Mouse (Mus musculus): ENCODE results near the gene Cd300ld4.
A peak's percentile ranks its signal among the peaks of the same experiment; 100 is the strongest.
"Not testable (repeated sequence)": the region's sequence is repeated elsewhere in the genome, so short reads cannot be mapped to it uniquely, and the experiment has no call there.

Gene Cd300ld4

DNA sequence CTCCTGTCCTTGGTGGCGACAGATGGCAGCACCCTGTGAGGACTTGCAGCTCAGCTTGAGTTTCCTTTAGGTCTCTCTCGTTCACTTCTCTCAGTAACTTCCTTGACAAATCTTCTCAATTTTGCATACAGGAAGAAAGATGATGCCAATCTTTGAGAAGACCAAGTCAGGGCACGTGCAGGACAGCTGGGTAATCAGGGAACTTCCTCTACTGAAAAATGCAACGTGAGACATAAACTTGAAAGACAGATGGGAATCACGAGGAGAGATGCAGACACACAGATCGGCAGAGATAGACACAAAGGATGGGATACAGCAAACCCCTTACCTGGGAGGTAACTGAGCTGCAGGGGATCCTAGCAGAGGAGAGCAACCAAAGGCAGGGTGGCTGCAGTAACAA lies at the start of gene Cd300ld4:
TSS of gene Cd300ld4 (minus strand) at position 101 of the 400 bp plus-strand sequence.
- DNase-seq (ENCODE audit: low spot score in 2 of 2), result not testable (repeated sequence)

DNA sequence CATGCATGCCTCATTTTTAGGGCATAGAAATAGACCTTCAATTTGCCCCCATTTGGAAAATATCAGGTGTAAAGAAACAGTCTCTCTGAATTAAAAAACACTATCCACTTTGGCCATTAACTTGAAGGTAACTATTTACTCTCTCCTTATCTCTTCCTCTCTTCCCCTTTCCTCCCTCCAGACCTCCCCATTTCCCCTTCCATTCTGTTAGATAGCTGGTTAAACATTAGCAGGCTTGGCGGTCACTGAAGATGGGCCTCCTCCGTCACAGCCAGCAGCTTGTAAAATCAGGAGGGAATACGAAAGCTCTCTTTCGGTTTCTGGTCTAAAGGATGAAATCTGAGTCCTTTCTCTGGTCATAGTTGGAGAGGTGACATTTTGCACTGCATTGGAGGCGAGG lies 49.0 kb upstream of the Cd300ld4 start:
- DNase-seq (ENCODE audit: low spot score in 2 of 2), result no peak

DNA sequence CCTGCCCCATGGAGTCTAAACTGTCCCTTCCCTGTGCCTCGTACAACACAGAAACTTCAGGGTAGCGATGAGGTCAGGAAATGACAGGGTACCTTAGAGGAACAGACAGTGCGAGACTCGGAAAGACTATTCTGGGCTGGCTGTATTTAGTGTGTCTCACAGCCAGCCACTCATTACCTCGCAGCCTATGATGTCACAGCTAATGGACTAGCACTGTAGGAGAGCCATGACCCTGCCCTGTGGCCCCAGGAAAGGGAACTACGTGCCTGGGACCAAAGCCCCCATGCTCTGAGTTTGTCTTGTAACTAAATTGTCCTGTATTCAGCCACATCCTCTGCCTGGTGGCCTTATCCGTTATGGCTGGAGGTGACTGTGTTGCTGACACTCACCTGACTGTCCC lies 48.6 kb upstream of the Cd300ld4 start:
- DNase-seq (ENCODE audit: low spot score in 2 of 2), result no peak

DNA sequence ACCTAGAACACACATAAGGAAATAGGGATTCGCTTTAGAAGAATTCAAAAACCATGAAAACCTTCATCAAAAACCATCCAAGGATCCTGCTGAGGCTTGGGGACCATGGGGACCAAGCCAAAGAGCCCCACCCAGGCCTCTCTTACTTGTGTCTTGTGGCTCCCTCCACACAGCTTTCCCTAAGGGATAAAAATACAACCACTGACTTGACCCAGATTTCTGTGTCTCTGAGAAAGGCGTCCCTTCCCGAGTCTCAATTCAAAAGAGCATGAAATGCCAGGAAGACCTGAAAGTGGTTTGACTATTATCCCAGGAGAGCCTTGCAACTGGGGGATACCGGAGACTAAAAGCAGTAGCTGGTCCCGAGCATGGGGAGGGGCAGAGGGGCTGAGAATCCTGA lies 46.2 kb upstream of the Cd300ld4 start:
- DNase-seq (ENCODE audit: low spot score in 2 of 2), result no peak

DNA sequence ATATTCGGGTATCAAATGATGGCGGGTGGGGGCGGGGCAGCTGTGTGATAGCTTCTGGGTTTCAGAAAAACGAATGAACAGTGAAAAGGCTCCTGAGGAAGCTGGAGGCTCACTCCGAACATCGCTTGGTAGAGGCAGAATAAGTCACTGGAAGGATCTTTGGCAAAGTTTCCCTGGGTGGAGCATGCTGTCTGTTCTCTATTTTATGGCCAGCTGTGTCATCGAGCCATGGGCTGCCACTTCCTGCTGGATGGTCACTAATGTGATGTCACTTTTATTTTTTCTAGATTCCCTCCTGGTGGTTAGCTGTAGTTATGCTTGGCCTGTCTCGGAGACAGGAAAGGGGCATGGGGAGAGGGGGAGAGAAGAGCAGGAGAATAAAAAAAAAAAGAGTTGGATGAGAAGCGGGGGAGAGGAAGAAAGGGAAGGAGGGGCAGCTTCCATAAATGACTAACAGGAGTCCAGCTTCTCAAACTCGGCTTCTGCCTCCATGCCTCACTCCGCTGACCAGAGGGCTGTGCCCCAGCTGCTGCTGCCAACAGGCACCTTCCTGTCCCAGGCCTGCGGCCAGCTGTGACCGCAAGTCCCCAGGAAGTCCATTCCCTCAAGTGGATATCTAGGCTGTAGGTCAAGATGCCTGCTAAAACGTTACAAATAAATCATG lies 45.0 kb upstream of the Cd300ld4 start:
- DNase-seq (ENCODE audit: low spot score in 2 of 2), result no peak

DNA sequence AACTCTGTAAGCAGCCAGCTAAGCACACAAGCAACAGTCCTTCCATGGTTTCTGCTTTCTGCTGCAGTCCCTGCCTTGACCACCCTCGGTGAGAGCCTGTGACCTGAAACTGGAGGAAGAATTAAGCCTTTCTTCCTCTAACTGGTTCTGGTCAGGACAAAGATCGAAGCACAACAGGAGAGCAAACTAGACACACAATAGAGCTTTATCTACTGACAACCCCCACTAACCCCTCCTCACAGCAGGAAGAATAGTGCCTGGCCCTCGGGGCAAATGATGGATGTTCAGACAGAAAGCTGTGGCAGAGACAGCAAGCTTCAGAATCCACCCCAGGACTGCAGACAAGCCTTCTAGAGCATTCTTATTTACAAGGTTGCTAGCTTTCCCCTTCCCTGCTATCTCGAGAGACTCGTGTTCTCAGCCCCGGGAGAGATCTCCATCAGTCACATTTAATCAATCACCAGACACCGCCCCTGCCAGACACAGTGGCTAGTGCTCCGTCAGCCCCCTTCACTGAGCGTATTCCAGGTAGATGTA lies 44.3 kb upstream of the Cd300ld4 start:
- DNase-seq (ENCODE audit: low spot score in 2 of 2), result no peak

DNA sequence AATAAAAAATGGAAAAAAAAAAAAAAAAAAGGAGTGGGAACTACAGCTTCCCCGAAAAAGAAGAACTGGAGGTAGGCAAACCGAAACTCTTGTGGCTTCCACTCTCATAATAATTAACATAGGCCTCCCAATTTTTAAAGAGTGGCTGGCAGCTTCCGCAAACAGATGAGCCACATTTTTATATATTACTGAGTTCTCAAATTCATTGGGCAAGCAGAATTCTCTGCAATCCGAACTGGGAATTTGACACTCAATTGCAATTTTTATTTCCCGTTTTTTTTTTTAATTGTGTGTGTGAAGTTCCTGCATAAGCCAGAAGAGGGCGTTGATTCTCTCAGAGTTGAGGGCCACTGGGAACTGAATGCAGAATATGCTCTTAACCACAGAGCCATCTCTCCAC lies 40.0 kb upstream of the Cd300ld4 start:
- no peak for DNase-seq (ENCODE audit: low spot score in 2 of 2)

DNA sequence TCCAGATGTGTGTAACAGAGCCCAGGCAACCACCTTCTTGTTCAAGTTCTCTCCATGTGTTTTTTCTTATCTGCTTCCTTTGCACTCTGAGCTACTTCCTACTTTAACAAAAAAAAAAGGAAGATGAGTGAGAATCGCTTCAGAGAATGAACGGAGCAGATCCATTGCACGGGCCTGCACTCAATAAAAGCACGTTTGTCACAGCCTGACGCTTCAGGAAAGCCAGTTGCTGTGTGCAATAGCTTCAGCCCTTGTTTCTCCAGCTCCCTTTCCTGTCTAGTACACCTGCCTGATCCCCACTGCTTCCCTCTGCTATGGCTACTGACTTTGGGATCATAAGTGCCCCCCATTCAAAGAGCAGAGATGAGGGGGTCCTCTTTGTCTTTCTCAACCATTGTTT lies 35.3 kb upstream of the Cd300ld4 start, which contains the start of gene Cd300e:
TSS of gene Cd300e (minus strand) at position 101 of the 400 bp plus-strand sequence.
- DNase-seq (ENCODE audit: low spot score in 2 of 2), result no peak

DNA sequence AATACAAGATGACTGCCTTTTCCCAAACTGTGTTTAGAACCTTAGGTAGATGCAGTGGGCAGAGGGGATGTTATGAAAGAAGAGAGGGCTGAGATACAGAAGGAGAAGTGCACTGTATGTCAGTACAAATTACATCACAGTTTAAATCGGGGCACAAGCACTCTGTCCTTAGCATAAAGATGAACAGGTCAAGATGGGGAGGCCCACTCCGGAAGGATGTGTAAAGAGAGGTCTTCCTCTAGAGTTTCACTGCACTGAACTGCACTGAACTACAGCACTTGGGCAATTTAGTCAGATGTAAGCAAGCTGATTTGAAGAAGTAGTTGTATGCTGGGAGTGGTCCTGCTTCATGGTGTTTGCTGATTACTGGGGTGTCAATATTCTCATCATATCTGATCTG lies 33.0 kb upstream of the Cd300ld4 start:
- no peak for DNase-seq (ENCODE audit: low spot score in 2 of 2)

DNA sequence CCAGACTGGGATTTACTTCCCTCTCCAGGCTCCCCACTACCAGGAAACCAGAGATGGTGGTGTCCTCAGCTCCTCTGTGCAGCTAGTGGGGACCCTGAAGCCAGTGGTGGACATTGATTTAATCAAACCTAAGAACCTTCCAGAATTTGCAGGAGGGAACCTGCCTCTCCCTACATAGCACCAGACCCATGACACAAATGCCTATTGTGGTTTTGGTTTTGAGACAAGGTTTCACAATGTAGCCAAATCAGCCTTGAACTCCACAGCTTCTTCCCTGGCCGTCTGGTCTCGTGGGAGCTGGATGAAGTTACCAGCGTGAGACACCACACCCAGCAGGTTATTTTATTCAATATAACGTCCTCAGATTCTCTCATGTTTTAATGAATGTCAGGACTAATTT lies 31.9 kb upstream of the Cd300ld4 start:
- DNase-seq (ENCODE audit: low spot score in 2 of 2), result no peak

DNA sequence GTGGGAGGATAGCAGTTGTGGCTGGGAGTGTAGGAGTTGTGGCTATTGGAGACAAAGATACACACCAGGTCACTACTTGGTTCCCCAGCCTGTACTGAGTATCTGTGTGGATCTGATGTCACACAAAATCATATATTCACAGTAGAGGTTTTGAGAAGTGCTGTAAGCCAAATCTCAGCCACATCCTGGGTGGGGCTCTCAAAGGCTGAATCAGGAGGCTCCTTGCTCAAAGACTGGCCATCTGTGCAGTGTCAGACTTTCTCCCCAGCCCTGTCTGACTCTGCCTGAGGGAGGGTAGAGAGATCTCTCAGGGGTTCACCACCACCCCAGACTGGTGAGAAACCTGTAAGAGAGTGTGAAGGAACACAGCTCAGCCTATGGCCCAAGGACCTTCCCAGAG lies 27.7 kb upstream of the Cd300ld4 start:
- no peak for DNase-seq (ENCODE audit: low spot score in 2 of 2)

DNA sequence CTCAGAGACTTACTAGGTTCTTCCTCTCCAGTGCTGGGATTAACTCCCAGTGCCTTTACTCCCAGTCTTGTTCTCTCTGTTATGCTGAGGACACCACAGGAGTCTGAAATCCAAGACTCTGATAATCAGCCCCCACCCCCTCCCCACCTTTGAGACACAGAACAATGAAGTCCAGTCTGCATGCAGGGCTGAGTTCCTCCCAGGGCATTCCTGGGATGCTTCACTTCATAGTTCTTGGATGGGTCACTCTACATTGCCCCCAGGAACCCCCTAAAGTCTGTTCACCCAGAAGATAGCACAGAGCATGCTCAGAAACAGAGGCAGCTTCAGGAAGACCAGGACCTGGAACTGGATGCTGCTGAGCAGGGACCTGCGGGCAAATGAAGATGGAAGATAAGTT lies 26.2 kb upstream of the Cd300ld4 start:
- DNase-seq (ENCODE audit: low spot score in 2 of 2), result no peak

DNA sequence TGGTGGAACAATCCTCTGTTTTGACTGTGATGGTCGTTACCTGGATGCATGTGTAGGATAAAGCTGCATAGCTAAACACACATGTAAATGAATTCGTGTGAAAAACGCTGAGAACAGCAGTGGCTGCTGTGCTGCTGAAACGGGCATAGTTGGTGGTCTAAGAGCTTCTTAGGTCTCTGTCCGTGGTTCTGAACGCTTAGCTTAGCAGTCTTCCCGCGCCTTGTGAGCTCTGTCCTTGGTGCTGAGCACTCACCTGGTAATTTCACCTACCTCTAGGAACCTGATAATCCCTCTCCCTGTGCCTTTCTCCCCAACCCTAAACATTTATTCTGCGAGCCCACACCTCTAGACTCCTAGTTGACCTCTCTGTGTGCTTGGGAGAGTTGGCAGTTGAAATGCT lies 25.4 kb upstream of the Cd300ld4 start:
- DNase-seq (ENCODE audit: low spot score in 2 of 2), result peak in 1 of 2 experiments; percentile 57

DNA sequence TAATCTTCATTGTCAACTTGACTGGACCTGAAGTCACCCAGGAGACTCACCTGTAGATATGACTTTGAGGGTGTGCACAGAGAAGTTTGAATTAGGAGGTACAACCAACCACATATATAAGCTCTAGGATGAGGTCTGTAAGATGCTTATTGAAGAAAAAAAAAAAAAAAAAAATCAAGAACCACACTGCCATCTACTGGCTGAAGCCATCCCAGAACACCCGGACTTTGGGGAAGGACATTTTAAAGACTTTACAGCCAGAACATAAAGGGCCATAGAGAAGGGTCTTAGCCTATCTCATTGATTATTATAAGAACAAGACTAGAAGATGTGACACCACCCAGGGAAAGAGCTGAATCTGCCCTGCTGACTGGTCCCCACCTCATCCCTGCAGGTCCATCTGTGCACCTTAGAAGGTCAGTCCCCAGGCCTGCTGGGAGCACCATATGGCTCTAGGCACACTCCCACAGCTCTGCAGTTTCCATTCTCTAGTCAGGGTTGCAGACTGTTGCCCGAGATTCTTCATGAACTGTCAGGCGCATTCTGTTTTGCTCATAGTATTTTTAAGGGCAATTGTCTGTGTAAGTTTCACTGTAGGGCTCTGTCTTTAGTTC lies 22.6 kb upstream of the Cd300ld4 start:
- DNase-seq (ENCODE audit: low spot score in 2 of 2), result no peak

DNA sequence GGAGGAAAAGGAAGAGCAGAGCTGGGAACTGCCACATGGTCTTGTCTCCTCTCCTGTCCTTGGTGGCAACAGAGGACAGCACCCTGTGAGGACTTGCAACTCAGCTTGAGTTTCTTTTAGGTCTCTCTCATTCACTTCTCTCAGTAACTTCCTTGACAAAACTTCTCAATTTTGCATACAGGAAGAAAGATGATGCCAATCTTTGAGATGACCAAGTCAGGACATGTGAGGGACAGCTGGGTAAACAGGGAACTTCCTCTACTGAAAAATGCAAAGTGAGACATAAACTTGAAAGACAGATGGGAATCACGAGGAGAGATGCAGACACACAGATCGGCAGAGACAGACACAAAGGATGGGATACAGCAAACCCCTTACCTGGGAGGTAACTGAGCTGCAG lies 21.4 kb upstream of the Cd300ld4 start, which contains the start of gene Cd300ld3:
TSS of gene Cd300ld3 (minus strand) at position 151 of the 400 bp plus-strand sequence.
- DNase-seq (ENCODE audit: low spot score in 2 of 2), result no peak

DNA sequence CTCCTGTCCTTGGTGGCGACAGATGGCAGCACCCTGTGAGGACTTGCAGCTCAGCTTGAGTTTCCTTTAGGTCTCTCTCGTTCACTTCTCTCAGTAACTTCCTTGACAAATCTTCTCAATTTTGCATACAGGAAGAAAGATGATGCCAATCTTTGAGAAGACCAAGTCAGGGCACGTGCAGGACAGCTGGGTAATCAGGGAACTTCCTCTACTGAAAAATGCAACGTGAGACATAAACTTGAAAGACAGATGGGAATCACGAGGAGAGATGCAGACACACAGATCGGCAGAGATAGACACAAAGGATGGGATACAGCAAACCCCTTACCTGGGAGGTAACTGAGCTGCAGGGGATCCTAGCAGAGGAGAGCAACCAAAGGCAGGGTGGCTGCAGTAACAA lies 10.9 kb upstream of the Cd300ld4 start, which contains the start of gene Cd300ld5:
TSS of gene Cd300ld5 (minus strand) at position 101 of the 400 bp plus-strand sequence.
- not testable (repeated sequence) for DNase-seq (ENCODE audit: low spot score in 2 of 2)

DNA sequence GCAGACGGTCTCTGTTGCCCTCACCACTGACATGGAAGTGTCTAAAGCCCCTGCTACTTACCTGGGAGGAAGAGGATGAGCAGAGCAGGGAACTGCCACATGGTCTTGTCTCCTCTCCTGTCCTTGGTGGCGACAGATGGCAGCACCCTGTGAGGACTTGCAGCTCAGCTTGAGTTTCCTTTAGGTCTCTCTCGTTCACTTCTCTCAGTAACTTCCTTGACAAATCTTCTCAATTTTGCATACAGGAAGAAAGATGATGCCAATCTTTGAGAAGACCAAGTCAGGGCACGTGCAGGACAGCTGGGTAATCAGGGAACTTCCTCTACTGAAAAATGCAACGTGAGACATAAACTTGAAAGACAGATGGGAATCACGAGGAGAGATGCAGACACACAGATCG lies 10.7 kb downstream of the Cd300ld4 start, which contains the start of gene Cd300ld2:
TSS of gene Cd300ld2 (minus strand) at position 101 of the 400 bp plus-strand sequence.
- DNase-seq (ENCODE audit: low spot score in 2 of 2), result not testable (repeated sequence)

DNA sequence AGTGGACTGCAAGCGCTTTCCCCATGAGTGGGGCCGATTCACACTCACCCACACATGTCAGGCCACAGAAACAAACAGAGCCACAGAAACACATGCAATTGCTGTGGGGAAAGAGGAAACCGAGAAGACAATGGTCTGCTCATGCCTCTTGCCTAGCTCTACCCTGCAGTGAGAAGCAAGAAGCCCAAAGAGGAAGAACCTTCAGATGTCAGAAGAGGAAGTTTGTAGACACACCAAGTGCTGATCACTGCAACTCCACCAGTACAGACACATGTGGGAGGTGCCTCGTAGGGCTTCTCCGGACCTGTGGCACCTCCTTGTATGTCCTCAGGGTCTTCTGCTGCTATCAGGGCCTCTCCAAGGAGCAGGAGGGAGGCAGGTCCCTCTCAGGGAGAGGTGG lies 22.7 kb downstream of the Cd300ld4 start:
- no peak for DNase-seq (ENCODE audit: low spot score in 2 of 2)

DNA sequence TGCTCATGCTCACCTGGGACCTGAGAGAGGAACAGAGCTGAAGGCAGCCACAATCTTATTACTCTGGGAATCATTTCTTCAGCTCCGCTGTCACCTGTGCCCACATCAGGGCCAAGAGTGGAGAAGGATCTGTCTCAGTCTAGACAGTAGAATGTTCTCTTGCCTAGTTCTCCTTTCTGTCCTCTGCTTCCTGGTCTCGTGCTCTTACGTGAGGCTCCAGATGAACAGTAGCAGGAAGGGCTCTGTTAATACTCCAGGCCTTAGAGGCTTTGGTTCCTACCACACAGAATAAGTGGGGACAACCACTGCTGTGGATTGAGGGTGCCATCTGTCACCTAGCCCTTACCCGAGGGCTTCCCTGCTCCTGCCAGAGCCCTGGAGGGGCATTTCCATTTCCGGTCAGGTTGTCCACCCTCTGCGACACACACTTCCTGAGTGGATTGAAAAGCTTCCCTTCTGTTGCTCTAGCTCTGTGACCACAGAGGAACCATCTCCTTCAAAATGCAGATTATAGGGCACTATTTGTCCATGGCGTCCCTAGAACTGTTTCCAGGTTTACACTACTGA lies 25.3 kb downstream of the Cd300ld4 start, which contains the start of gene Cd300c2:
TSS of gene Cd300c2 (minus strand) at position 407 of the 567 bp plus-strand sequence.
- DNase-seq (ENCODE audit: low spot score in 2 of 2), result no peak

DNA sequence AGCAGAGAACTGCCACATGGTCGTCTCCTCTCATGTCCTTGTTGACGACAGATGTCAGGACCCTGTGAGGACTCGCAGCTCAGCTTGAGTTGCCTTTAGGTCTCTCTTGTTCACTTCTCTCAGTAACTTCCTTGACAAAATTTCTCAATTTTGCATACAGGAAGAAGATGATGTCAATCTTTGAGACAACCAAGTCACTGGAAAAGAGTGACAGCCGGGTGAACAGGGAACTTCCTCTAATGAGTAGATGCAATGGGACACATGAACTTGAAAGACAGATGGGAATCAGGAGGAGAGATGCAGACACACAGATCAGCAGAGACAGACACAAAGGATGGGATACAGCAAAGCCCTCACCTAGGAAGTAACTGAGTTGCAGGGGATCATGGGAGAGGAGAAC lies 37.0 kb downstream of the Cd300ld4 start, which contains the start of gene Cd300ld:
TSS of gene Cd300ld (minus strand) at position 130 of the 400 bp plus-strand sequence.
- no peak for DNase-seq (ENCODE audit: low spot score in 2 of 2)

DNA sequence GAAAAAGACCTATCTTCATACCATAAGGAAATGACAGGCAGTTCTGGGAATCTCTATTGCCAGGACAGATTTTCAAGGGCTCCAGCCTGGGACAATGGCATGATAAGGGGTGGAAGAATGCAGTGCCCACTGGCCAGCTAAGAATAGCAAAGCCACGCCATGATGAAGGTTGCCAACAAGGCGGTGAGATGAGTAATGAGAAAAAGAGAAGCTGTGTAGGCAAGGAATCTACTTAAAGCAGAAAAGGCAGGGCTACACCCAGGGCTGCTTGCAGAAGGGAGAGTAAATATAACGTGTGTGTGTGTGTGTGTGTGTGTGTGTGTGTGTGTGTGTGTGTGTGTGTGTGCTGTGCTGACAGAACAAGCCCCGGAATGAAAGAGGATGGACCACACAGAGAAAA lies 44.9 kb downstream of the Cd300ld4 start:
- DNase-seq (ENCODE audit: low spot score in 2 of 2), result peak in 1 of 2 experiments; percentile 19

DNA sequence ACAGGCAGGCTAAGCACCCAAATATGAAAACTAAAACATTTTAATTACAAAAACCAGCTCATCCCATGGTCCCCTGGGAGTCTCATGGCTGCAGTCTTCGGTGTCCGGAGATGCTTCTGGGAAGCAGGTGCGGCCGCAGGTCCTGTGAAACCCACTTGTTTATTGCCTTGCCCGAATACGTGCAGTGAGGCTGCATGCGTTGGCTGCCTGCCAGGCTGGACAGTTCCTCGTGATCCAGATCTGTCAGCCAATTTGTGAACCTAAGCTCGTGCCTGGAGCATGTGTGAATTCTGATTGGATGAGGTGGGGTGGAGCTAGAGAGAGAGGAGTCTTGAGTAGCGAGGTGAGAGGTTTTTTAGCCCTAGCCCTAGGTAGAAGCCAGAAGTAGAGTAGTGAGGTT lies 54.1 kb downstream of the Cd300ld4 start:
- no peak for DNase-seq (ENCODE audit: low spot score in 2 of 2)
